ENCODE assay signal across 11 mouse cellular contexts in genomic region chr2:169996501-169997237, GRCm38 (mm10).
A peak's percentile ranks its signal among the peaks of the same experiment; 100 is the strongest.
DNase-seq lines count a peak whose midpoint lies in the region; ATAC-seq lines count a peak whose summit lies in the region.
"Had no signal": no experiment of that assay in that cellular context is flagged by ENCODE, and none has a peak within 500 bp of the region (broad histone marks: within the 10 kb centered on the region; RNA-seq: fewer than 3 reads in every experiment).

No protein-coding gene starts in this region.

- no peak overlapping the region for H3K9ac ChIP-seq in hindbrain, embryonic 16.5 days (ENCODE audit: low read depth, low read length)
- H3K9ac ChIP-seq in hindbrain, embryonic 13.5 days = 0 out of 2 replicates have a peak overlapping the region, but pooled peaks have one; percentile 29
- H3K9ac ChIP-seq in forebrain, embryonic 15.5 days (replicated peaks) = no peak overlapping the region
- H3K9ac ChIP-seq: limb, embryonic 15.5 days; neural tube, embryonic 12.5 days had no signal

- peaks cover 44% of the 10 kb centered on the region for H3K4me1 ChIP-seq in hindbrain, embryonic 10.5 days (replicated peaks)
- peaks cover 27% of the 10 kb centered on the region for H3K4me1 ChIP-seq in hindbrain, embryonic 16.5 days (ENCODE audit: control insufficient read depth, insufficient read depth, low read depth, low read length)
- peaks cover 50% of the 10 kb centered on the region for H3K4me1 ChIP-seq in hindbrain, embryonic 13.5 days (replicated peaks)
- peaks cover 40% of the 10 kb centered on the region for H3K4me1 ChIP-seq in forebrain, embryonic 15.5 days

- no peaks in the 10 kb centered on the region for H3K36me3 ChIP-seq in hindbrain, embryonic 10.5 days
- no peaks in the 10 kb centered on the region for H3K36me3 ChIP-seq in hindbrain, embryonic 16.5 days (ENCODE audit: control insufficient read depth, insufficient read depth, low read length)
- H3K36me3 ChIP-seq in hindbrain, embryonic 13.5 days = no peaks in the 10 kb centered on the region
- H3K36me3 ChIP-seq in forebrain, embryonic 15.5 days = no peaks in the 10 kb centered on the region
- H3K36me3 ChIP-seq: limb, embryonic 15.5 days; neural tube, embryonic 12.5 days had no signal

- 62% methylated on average over 16 of the region's 16 CpGs for WGBS in hindbrain, embryonic 10.5 days
- WGBS in hindbrain, embryonic 16.5 days = 45% methylated on average over 16 of the region's 16 CpGs
- 56% methylated on average over 16 of the region's 16 CpGs for WGBS in hindbrain, embryonic 13.5 days
- WGBS in forebrain, embryonic 15.5 days = 46% methylated on average over 16 of the region's 16 CpGs

- H3K9me3 ChIP-seq in hindbrain, embryonic 10.5 days = no peaks in the 10 kb centered on the region
- no peaks in the 10 kb centered on the region for H3K9me3 ChIP-seq in hindbrain, embryonic 16.5 days (ENCODE audit: control insufficient read depth, low read length)
- H3K9me3 ChIP-seq in hindbrain, embryonic 13.5 days = no peaks in the 10 kb centered on the region
- no peaks in the 10 kb centered on the region for H3K9me3 ChIP-seq in forebrain, embryonic 15.5 days
- H3K9me3 ChIP-seq: limb, embryonic 15.5 days; neural tube, embryonic 12.5 days had no signal

- H3K27ac ChIP-seq in hindbrain, embryonic 10.5 days = peak overlapping the region; percentile 23
- H3K27ac ChIP-seq in hindbrain, embryonic 16.5 days (ENCODE audit: low read depth, low read length) = no peak overlapping the region
- H3K27ac ChIP-seq in hindbrain, embryonic 13.5 days = peak overlapping the region; percentile 89
- H3K27ac ChIP-seq in forebrain, embryonic 15.5 days (replicated peaks) = no peak overlapping the region
- H3K27ac ChIP-seq: limb, embryonic 15.5 days; neural tube, embryonic 12.5 days had no signal

- no peak for ATAC-seq in hindbrain, embryonic 16.5 days
- no peak for ATAC-seq in hindbrain, embryonic 13.5 days (ENCODE audit: low FRiP score)
- no peak for ATAC-seq in forebrain, embryonic 15.5 days (replicated peaks)

- H3K27me3 ChIP-seq in hindbrain, embryonic 10.5 days (ENCODE audit: insufficient read depth, poor library complexity, severe bottlenecking) = peaks cover 11% of the 10 kb centered on the region
- no peaks in the 10 kb centered on the region for H3K27me3 ChIP-seq in hindbrain, embryonic 16.5 days (replicated peaks; ENCODE audit: control insufficient read depth, insufficient read depth, low read length)
- peaks cover 6% of the 10 kb centered on the region; the same call in 1 of the 2 replicates for H3K27me3 ChIP-seq in hindbrain, embryonic 13.5 days
- no peaks in the 10 kb centered on the region for H3K27me3 ChIP-seq in forebrain, embryonic 15.5 days
- H3K27me3 ChIP-seq: limb, embryonic 15.5 days; neural tube, embryonic 12.5 days had no signal

- no peak overlapping the region for H3K4me2 ChIP-seq in hindbrain, embryonic 16.5 days (ENCODE audit: low read length)
- H3K4me2 ChIP-seq in hindbrain, embryonic 13.5 days = no peak overlapping the region
- no peak overlapping the region for H3K4me2 ChIP-seq in forebrain, embryonic 15.5 days (replicated peaks)
- H3K4me2 ChIP-seq: neural tube, embryonic 12.5 days had no signal

- no peak for DNase-seq in hindbrain, embryonic 10.5 days (ENCODE audit: low spot score)
- DNase-seq in embryo, embryonic 10.5 days (ENCODE audit: low spot score) = peak; percentile 30
- DNase-seq in lung, postnatal 36 days = peak; percentile 17
- DNase-seq in cerebellum, postnatal 14 days = no peak
- DNase-seq in cerebellum, adult 8-10 months = no peak

- H3K4me3 ChIP-seq in hindbrain, embryonic 10.5 days = no peak overlapping the region
- H3K4me3 ChIP-seq in hindbrain, embryonic 16.5 days (ENCODE audit: low read length) = no peak overlapping the region
- no peak overlapping the region for H3K4me3 ChIP-seq in hindbrain, embryonic 13.5 days
- no peak overlapping the region for H3K4me3 ChIP-seq in forebrain, embryonic 15.5 days
- H3K4me3 ChIP-seq: erythroblast, embryonic 14.5 days; limb, embryonic 15.5 days; neural tube, embryonic 12.5 days had no signal

Comparison
In these comparisons a context has a peak if more than half of its experiments do, and no peak if none do; other contexts are left out.
1. H3K27ac ChIP-seq: peak in hindbrain, embryonic 10.5 days (single experiment) and hindbrain, embryonic 13.5 days (single experiment); none in hindbrain, embryonic 16.5 days (single experiment) and forebrain, embryonic 15.5 days (single experiment).
2. DNase-seq: peak in embryo, embryonic 10.5 days (single experiment) and lung, postnatal 36 days (single experiment); none in hindbrain, embryonic 10.5 days (single experiment), cerebellum, postnatal 14 days (0 of 2) and cerebellum, adult 8-10 months (single experiment).